Mouse (Mus musculus) liver, embryonic 14.5 days (tissue): ENCODE results near the gene C3.
A peak's percentile ranks its signal among the peaks of the same experiment; 100 is the strongest.

Experiments
- CTCF ChIP-seq: IDR thresholded peaks from 2 replicates; pipeline ENCODE4 v1.5.1; 2016; ENCODE audit warnings: antibody characterized with exemption, low read depth, control low read depth
- EP300 ChIP-seq: IDR thresholded peaks from 2 replicates; pipeline ENCODE4 v1.6.1; 2016; ENCODE audit warnings: antibody characterized with exemption, low read depth

- TF ChIP-seq CTCF: peak; percentile 44; the same call in 1 of the 2 replicates
- TF ChIP-seq EP300: no peak
Measured at GRCm38 (mm10) chr17:57219884-57220207, 8.1 kb downstream of the C3 start.
